Mouse (Mus musculus) spleen, postnatal 36 days (tissue): ENCODE data around the gene Gm20772.
"Not testable (repeated sequence)": the region's sequence is repeated elsewhere in the genome, so short reads cannot be mapped to it uniquely, and the experiment has no call there.

Experiments
- DNase-seq, 2 experiments: peaks; one replicate each; pipeline ENCODE4 v3.0.0; 2022; ENCODE audit warnings: low spot score in 2 of 2, mixed read lengths in 1 of 2

Gene Gm20772

GRCm38 (mm10) chrY:17874441-17874840, at the start of gene Gm20772, which contains the start of gene Gm20831:
Gene Gm20772, plus strand, starts transcription at chrY:17874741.
Gene Gm20831, plus strand, starts transcription at chrY:17874741.
- not testable (repeated sequence) for DNase-seq

- DNase-seq = not testable (repeated sequence)
These were observed 28.4 kb upstream of the Gm20772 start, which contains the start of gene Gm21904 for GRCm38 (mm10) chrY:17846166-17846565. Gene Gm21904, minus strand, starts transcription at chrY:17846266.
